8 mouse cellular contexts compared by ENCODE assay signal in genomic region chr16:14940898-14941297, GRCm38 (mm10). TPM values are rescaled to one million over a fixed set of nuclear protein-coding genes. Genes with fewer than 3 reads are reported as not detected.
A peak's percentile ranks its signal among the peaks of the same experiment; 100 is the strongest.
DNase-seq lines count a peak whose midpoint lies in the region; ATAC-seq lines count a peak whose summit lies in the region.

No protein-coding gene starts in this region.

- no peaks in the 10 kb centered on the region for H3K36me3 ChIP-seq in lung, embryonic 15.5 days
- no peaks in the 10 kb centered on the region for H3K36me3 ChIP-seq in liver, embryonic 15.5 days (replicated peaks)

- no peaks in the 10 kb centered on the region for H3K27me3 ChIP-seq in lung, embryonic 15.5 days
- H3K27me3 ChIP-seq in liver, embryonic 15.5 days: no peaks in the 10 kb centered on the region

- WGBS in lung, embryonic 15.5 days: 26% methylated on average over 3 of the region's 3 CpGs
- WGBS in liver, embryonic 15.5 days (ENCODE audit: insufficient replicate concordance): 45% methylated on average over 3 of the region's 3 CpGs

- H3K27ac ChIP-seq in lung, embryonic 15.5 days: peak overlapping the region; percentile 85
- H3K27ac ChIP-seq in liver, embryonic 15.5 days (replicated peaks): peak overlapping the region; percentile 61; the same call in 1 of the 2 replicates

- H3K4me3 ChIP-seq in lung, embryonic 15.5 days: no peak overlapping the region
- H3K4me3 ChIP-seq in liver, embryonic 15.5 days (replicated peaks): no peak overlapping the region

- H3K4me1 ChIP-seq in lung, embryonic 15.5 days: peaks cover 40% of the 10 kb centered on the region
- no peaks in the 10 kb centered on the region for H3K4me1 ChIP-seq in liver, embryonic 15.5 days (replicated peaks)

- peak; percentile 39; the same call in 1 of the 2 replicates for ATAC-seq in lung, embryonic 15.5 days (ENCODE audit: borderline replicate concordance, extremely low read depth, low FRiP score, low TSS enrichment)
- ATAC-seq in liver, embryonic 15.5 days (ENCODE audit: insufficient read depth): no peak

- peak; percentile 33 for DNase-seq in adrenal gland, postnatal 14 days
- DNase-seq in adrenal gland, adult 18-20 months (ENCODE audit: low spot score in 2 of 2): no peak
- no peak for DNase-seq in lung, postnatal 36 days
- peak; percentile 6 to 21 for DNase-seq in heart, adult 9 months (ENCODE audit: low spot score in 2 of 2)
- no peak for DNase-seq in gastrocnemius, adult 8-10 months (ENCODE audit: low spot score in 2 of 2)
- no peak for DNase-seq in urinary bladder, postnatal 10 days (ENCODE audit: low spot score)

- H3K4me2 ChIP-seq in lung, embryonic 15.5 days: no peak overlapping the region
- H3K4me2 ChIP-seq in liver, embryonic 15.5 days: no peak overlapping the region

- H3K9ac ChIP-seq in lung, embryonic 15.5 days: no peak overlapping the region
- H3K9ac ChIP-seq in liver, embryonic 15.5 days: no peak overlapping the region

- no peaks in the 10 kb centered on the region for H3K9me3 ChIP-seq in lung, embryonic 15.5 days
- no peaks in the 10 kb centered on the region for H3K9me3 ChIP-seq in liver, embryonic 15.5 days (replicated peaks)

RNA-seq across cellular contexts. Expression of gene Efcab1, which starts 34.5 kb away (rescaled TPM):
- 1.9 and 2.2 TPM in 2 replicates for total RNA-seq in adrenal gland, postnatal 14 days (2021)
- total RNA-seq in adrenal gland, adult 18-20 months (2021): 1 to 10 TPM; 2.2 to 2.7 TPM
- polyA plus RNA-seq in lung, embryonic 15.5 days (2015; fragmentation: Nextera tagmentation; extraction: Ambion mirVana): 10.7 and 12.6 TPM in 2 replicates
- 0.08 and 0.15 TPM in 2 replicates for polyA plus RNA-seq in liver, embryonic 15.5 days (2015; fragmentation: Nextera tagmentation; extraction: Ambion mirVana)
- not detected for total RNA-seq in gastrocnemius, adult 8-10 months (2022)

Comparison
In these comparisons a context has a peak if more than half of its experiments do, and no peak if none do; other contexts are left out.
1. DNase-seq: peak in adrenal gland, postnatal 14 days (single experiment) and heart, adult 9 months (2 of 2); none in adrenal gland, adult 18-20 months (0 of 2), lung, postnatal 36 days (single experiment), gastrocnemius, adult 8-10 months (0 of 2) and urinary bladder, postnatal 10 days (single experiment).